Mouse (Mus musculus): ENCODE results near the gene Gp5.

Gene Gp5

GRCm38 (mm10) chr16:30278406-30278805, 32.2 kb downstream of the Gp5 start:
- no peak for DNase-seq

GRCm38 (mm10) chr16:30275558-30276340, 34.8 kb downstream of the Gp5 start:
- no peak for DNase-seq

DNA sequence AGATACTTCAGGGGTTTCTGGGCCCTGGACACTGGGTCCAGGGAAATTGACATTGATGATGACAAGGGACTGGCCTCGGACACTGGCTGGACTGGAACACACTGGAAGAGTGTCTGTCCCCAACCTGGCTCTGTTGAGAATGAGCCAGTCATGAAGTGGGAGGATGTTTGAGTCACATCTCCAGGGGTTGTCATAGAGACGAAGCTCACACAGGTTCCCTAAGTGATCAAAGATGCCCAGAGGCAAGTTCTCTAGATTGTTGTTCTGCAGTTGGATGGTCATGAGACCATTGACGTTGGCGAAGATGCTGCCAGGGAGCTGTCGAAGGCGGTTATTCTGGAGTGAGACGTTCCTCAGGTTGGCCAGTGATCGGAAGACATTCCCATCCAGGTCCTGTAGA, 37.5 kb downstream of the Gp5 start:
- no peak for DNase-seq

GRCm38 (mm10) chr16:30271941-30272595, 38.5 kb downstream of the Gp5 start:
- DNase-seq = no peak

DNA sequence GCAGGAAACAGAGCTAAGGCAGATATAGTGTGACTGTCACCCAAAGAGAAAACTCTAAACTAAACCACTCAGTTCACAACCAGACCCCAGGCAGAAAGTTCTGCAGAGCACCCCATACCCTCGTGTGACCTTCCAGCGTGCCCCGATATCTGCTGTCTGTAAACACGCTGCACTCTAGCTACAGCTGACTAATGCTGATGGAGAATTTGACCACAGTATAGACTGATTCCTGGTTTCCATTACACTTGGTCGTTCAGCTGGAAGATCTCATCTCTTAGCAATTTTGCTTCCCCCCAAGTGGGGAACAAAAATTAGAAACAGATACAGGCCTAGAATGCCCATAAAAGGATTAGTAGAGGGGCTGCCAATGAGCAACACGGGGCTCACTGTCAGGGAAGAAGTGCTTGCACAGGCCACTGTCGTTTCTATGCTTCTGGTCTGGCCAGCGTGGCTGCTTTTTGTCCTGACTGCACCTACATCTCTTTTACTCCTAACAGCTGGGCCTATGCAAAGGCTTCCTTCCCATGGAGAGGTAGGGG, 39.3 kb downstream of the Gp5 start:
- DNase-seq = no peak

- DNase-seq = no peak
These were observed 43.2 kb downstream of the Gp5 start, which contains the start of gene Cpn2 for GRCm38 (mm10) chr16:30267359-30267758. TSS of gene Cpn2 (minus strand) at chr16:30267499.

- DNase-seq = no peak
These were observed 44.0 kb downstream of the Gp5 start for GRCm38 (mm10) chr16:30266561-30266960.

DNA sequence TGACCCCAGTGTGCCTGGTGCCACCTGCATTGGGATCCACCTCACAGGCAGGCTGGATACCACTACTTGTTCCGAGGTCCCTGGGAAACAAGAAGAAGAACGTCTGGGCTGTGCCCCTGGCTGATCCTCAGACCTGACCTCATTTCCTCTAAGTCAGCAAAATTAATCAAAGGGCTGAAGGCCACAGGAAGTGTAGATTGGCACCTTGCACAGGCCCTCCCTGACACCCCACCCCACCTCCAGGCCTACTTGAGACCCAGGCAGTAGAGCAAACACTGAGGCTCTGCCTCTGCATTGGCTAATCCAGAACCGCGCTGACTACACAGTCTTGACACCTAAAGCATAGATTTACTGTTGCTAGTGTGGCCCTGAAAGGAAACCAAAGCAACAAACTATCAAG, 45.0 kb downstream of the Gp5 start:
- DNase-seq = no peak

DNA sequence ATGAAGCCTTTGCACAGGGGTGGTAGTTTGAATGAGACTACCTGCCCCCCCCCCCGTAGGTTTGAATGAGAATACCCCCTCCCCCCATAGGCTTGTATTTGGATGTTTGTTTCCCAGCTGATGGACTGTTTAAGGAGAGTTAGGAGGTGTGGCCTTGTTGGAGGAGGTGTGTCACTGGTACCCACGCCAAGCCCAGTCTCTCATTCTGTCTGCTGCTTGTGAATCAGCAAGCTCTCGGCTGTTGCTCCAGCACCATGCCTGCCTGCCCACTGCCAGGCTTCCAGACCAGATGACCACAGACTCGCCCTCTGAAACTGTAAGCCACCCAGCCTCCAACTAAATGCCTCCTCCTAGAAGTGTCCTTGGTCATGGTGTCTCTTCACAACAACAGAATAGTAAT, 47.4 kb downstream of the Gp5 start:
- DNase-seq = no peak

DNA sequence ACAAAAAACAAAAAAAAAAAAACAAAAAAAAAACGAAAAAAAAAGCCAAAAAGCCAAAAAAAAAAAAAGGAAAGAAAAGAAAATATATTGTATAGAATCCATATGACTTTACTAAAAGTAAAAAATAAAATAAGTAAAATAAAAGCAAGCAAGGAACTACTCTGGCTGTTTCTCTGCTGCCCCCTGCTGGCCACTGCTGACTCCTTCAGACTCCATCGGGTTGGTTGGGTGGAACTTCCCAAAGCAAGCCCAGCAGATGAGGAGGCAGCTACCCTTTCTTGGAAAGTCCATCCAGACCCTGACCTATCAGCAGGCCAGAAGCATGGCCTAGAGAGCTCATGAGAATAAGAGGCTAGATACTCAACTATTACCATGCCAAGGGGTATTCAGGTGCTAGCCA, 47.9 kb downstream of the Gp5 start:
- peak; percentile 84 to 86 for DNase-seq

DNA sequence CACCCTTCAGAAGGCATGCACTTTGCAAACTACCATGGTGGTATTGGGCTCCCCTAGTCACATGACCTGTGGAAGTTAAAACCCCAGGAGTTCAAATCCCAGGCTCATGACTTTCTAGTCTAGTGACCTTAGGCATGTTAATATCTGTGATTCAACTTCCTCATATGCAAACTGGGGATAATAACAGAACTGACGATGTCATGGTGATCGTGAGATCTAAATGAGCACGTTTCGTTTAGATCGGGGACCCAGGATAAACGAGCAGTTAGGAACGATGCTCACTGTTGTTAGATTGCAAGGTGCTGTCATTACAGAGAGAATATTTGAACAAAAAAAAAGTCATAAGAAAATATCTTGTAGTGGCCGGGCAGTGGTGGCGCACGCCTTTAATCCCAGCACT, 48.4 kb downstream of the Gp5 start:
- DNase-seq = no peak

- no peak for DNase-seq
These were observed 49.2 kb downstream of the Gp5 start for GRCm38 (mm10) chr16:30261341-30261740.

DNA sequence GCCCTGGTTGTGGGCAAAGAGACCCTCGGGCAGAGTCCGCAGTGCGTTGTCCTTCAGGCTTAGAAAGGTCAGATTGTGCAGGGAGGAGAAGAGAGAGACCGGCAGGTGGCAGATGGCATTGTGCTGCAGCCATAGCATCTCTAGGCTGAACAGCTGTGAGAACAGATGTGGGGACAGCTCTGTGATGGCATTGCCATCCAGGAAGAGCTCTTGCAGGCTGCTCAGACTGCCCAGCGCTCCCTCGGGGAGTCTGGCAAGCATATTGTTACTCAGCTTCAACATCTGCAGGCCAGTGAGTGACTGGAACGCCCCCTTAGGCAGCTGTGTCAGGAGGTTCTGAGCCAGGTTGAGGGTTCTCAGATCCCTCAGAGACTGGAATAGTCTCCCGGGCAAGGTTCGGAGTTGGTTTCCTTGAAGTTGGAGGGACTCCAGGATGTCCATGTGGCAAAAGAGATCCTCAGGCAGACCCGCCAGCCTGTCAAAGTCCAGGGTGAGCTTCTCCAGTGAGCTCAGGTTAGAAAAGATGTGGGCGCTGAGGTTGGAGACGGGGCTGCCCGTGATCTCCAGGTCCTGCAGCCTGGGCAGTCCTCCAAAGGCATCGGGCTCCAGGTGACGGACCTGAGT, 50.5 kb downstream of the Gp5 start:
- DNase-seq = no peak

DNA sequence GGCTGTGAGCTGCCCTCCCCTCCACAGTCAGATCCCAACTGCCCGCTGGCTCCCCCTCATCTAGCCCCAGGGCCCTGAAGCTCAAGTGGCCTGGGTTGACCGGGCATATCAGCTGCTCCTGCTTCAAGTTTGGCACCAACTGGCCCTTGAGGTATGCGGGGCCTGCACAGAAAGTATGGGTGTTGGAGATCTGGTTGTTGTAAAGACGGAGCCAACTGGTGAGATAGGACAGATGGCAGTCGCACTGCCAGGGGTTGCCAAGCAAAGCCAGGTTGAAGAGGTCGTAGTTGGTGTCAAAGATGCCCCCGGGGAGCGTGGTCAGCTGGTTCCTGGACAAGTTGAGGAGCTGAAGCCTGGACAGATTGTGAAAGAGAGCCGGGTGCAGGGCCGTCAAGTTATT, 51.1 kb downstream of the Gp5 start:
- DNase-seq = no peak

DNA sequence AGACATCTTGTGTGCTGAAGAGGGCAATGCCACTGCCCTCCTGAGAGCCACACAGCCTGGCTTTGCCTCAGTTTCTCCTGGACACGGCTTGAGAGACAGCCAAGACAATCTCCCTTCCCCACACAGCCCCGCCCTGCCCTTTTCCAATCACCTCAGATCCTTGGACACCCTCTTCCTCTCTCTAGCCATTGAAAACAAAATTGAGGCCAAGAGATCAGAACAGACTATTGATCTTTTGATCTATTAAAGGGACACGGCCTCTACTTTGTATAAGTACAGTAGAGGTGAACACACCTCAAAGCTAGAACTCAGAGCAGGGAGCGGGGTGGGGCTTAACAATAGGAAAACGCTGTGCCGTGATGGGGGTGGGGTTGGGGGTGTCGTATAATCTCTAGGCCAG, 52.1 kb downstream of the Gp5 start:
- DNase-seq = no peak

- DNase-seq = peak; percentile 38 to 48
These were observed 52.9 kb downstream of the Gp5 start for GRCm38 (mm10) chr16:30257718-30258117.

All from kidney, postnatal 4 days (tissue).